Mouse (Mus musculus) spleen, adult 2 months (tissue): ENCODE results near the gene Tpte.

Experiments
- CTCF ChIP-seq: fragments of 200-500 bp; IDR thresholded peaks from 2 replicates; pipeline ENCODE4 v1.5.1; 2011; ENCODE audit warnings: mild to moderate bottlenecking, inconsistent platforms; ENCODE audit not compliant: insufficient read depth, insufficient read length, insufficient replicate concordance; ENCODE audit errors: extremely low read depth
- POLR2A ChIP-seq: fragments of 200-500 bp; IDR thresholded peaks from 2 replicates; pipeline ENCODE4 v1.6.1; 2011; ENCODE audit warnings: low read depth, low read length, inconsistent platforms

- no peak for TF ChIP-seq CTCF
- TF ChIP-seq POLR2A = no peak
These were observed 111.2 kb downstream of the Tpte start for GRCm38 (mm10) chr8:22394471-22394870.
